Mouse (Mus musculus) lung, postnatal 0 days (tissue): ENCODE measurements around the gene Zfp111.

Experiments used
- CTCF ChIP-seq: IDR thresholded peaks from 2 replicates; pipeline ENCODE4 v1.5.1; 2016; ENCODE audit warnings: antibody characterized with exemption, mild to moderate bottlenecking
- EP300 ChIP-seq: IDR thresholded peaks from 2 replicates; pipeline ENCODE4 v1.6.1; 2016; ENCODE audit warnings: antibody characterized with exemption, mild to moderate bottlenecking, control low read depth

DNA sequence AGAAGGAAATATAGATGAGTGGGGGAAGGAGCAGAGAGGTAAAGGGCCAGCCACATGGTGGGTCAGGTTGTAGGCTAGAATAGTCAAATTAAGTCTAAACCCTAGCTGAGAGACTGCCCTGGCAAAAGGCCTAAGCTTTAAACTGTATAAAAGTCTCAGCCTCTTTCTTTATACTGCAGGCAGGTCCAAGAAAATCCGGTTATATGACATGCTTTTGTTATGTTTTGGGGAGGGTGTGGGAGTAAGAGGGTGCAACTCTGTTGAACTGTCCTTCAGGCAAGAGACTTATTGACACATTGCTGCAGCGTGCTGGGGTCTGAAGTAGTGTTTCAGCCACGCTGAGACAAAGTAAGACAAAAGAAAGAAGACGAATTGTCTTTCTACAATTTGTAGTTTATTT is 39.1 kb downstream of the Zfp111 start:
- TF ChIP-seq CTCF: no peak
- TF ChIP-seq EP300: no peak
